Mouse (Mus musculus): ENCODE data around the gene Slit3.

Gene Slit3

DNA sequence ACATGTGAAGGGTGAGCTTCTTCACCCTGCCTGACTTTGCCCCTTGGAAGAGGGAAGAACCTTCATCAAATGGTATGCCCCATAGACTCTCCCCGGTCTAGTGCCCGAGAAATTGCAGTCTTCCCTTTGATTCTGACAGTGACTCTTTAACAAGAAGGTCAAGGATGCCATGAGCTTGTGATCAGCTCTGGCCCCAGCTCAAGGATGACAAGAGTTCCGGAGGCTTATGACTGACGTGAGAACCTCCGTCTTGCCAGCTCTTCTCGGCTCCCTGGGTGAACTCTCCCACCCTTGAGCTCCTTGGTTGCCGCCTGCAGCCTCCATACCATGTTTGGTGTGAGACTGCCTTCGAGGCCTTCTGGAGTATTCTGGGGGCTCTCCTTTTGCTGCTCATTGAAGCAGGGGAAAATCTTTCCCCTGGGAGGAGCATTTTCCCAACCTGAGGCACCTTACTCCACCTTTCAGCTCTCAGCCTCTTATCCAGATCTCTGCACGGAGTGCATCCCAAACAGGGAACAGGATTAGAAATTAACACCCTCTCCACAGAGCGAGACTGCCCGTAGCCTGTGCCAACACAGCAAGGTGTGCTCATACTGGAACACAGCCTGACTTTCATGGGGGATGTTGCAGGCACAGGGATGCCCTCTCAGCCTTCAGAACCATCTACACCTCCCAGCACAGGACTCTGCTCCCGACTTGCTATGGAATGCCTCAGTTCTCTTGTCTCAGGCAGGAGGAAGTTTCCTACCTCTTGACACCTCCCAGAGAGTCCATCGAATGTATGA, 224.9 kb downstream of the Slit3 start:
- no peak for DNase-seq (ENCODE audit: low read depth, low spot score)

DNA sequence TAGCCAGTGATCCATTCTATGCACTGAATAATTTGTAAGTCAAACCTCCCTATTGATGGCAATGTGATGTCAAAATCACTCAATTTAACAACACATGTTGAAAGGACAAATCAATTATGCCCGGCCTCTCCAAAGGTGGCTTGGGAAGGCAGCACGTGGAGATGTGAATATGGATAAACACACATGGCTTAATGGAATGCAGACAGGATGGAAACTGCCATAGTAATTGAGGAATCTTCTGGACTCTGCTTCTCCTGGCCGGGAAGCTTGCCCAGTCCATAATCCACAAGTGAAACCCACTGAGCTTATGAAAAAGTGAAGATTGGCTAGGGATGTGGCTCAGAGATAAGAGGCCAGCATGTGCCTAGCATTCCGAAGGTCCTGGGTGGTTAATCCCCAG, 227.1 kb downstream of the Slit3 start:
- DNase-seq (ENCODE audit: low read depth, low spot score) = no peak

DNA sequence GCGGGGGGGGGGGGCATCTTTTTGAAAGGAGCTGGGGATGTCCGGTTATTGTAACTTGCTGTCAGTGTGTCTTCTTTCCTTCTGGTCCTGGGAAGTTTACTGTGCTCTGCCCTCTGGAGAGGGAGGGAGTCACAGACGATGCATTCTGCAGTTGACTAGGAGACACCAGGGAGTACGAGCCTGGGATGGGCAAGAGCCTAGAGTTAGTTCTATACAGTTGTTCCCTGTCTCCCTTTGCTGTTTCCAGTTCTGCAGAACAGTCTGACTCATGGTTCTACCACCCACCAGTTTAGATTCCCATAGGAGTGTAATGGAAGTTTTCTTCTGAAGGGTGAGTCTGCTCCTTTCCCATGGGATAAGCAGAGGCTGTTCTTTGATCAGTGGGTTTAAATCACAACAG, 229.9 kb downstream of the Slit3 start:
- peak; percentile 77 for DNase-seq (ENCODE audit: low read depth, low spot score)

DNA sequence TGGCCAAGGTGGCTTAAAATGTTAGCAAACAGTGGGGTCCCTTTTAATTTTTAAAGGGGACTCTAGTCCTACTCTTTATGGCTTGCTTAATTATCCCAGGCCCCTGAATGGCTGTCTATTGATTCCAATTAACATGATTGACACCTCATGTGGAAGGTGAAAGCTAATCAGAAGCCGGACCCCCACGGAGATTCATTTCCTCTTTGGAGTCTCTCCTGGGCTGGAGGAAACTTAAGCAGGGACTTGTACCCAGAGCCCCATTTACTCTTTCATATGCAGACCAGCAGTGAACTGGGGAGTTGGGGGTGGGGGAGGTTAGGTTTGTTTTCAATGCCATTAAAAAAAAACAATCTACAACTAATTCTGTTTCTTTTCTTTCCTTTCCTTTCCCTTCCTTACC, 230.4 kb downstream of the Slit3 start:
- DNase-seq (ENCODE audit: low read depth, low spot score) = no peak

DNA sequence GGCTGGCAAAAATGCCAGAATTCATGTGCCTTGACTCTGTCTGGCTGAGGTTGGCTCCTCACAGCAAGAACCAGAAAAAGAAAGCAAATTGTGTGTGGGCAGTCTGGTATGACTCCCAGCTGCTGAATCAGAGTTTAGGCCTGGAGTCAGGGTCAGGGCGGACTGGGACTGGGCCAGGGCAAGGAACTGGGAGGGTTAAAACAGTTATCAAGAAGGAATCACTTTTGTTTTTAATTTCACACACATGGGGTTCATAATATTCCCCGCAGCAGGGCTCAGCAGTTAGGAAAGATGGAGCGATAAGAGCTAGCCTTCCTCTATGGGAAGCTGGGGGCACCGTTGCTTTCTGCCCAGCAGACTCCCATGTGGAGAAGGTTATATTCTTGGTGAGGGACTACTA, 234.8 kb downstream of the Slit3 start:
- DNase-seq (ENCODE audit: low read depth, low spot score) = no peak

DNA sequence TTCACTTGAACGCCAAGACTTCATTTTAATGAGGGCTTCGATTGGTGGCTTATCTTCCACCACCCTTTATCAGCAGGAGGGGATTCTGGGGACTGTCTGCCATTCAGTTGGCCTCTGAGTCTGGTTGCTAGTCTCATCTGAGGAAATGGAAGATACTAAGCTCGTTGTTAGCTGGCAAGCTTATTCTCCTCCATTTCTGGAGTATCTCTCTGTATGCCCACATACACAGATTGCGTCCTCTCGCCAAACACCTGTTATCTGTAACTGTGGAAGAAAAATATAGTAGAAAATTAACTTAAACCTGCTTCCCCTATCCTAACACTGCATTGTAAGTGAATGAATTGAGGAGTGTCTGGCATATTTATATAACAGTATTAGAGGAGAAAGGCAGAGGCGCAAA, 240.0 kb downstream of the Slit3 start:
- DNase-seq (ENCODE audit: low read depth, low spot score) = peak; percentile 53

DNA sequence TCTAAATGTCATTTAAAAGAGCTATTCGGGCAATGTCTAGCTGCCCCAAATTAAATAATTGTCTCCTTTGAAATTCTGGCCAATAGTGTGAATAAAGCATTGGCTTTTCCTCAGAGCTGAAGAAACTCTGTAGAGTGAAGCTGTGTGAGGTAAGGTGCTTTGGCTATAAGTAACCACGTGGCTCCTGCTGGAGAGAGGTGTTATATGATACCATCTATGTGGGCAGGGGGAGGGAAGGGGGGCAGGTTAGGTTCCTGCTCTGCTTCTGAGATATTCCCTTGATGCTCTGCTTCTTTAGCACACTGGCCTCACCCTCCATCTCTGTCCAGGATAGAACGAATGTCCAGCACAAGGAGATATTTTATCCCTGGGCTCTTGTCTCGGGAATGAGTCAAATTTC, 242.0 kb downstream of the Slit3 start:
- no peak for DNase-seq (ENCODE audit: low read depth, low spot score)

DNA sequence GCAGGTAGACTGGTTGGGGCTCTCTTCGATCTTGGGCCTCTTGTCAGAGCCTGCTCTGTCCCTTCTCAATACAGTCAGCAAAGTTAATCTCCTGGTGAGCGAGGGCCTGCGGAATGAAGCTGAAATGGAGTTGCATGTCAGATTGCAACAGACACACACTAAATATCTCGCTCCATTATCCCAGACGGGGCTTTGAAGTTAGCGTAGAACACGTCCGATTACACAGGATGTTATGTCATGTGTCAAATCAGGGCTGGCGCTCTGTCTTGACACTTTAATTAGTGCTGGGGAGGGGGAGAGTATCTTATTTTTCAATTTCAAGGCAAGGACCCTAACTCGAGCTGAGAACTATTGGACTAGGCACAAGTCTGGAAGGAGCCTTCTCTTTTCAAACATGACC, 243.4 kb downstream of the Slit3 start:
- no peak for DNase-seq (ENCODE audit: low read depth, low spot score)

DNA sequence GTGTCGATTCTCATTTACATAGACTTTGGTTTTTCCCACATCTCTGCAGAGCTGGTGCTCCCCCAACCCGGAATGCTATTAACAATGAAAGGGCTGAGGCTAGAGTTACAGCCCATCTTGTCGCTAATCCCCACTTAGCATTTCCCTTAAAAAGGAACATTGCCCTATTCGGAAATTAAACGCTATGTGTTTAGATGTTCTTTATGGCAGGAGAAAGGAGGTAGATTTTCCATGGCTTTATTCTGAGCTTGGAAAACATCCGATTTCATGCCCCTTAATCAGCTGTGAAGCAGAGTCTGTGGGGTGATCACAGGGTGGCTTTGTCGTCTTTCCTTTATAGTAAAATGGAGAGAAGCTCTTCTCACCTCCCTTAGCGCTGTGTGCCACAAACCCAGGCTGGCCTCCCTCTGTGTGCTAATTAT, 244.5 kb downstream of the Slit3 start:
- DNase-seq (ENCODE audit: low read depth, low spot score) = no peak

DNA sequence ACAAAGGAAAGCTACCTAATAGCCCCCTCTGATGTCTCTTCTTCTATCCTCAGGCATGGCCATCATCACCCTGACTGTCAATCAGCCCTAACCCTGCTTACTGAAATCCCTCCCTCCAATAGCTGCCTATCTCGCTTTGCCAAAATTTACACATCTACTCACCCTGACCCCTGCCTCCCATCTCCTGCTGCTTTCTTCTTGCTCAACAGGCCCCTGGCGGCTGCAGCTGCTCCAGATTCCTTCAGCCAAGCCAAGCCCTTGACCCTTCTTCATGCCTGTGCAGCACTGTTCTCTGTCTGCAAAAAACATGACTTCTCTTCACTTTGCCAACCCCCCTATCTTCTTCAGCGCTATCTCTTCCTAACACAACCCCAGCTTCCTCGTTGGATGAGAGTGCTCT, 245.6 kb downstream of the Slit3 start:
- no peak for DNase-seq (ENCODE audit: low read depth, low spot score)

DNA sequence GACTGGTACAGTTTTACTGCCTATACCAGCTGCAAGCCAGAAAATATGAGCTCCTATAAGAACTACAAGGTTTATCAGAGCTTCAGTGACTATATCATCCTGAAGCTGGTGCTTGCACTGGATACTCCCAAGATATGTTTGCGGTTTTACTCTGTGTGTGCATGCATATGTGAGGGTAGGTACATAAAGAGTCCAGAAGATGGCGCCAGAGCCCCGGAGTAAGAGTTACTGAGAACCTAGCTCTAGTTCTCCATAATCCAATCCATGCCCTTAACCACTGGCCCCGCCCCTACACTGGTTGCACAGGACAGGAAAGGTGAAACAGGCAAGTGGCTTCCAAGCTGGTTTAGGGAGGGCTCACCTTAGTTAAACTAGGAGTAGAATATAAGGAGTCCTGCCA, 246.2 kb downstream of the Slit3 start:
- no peak for DNase-seq (ENCODE audit: low read depth, low spot score)

DNA sequence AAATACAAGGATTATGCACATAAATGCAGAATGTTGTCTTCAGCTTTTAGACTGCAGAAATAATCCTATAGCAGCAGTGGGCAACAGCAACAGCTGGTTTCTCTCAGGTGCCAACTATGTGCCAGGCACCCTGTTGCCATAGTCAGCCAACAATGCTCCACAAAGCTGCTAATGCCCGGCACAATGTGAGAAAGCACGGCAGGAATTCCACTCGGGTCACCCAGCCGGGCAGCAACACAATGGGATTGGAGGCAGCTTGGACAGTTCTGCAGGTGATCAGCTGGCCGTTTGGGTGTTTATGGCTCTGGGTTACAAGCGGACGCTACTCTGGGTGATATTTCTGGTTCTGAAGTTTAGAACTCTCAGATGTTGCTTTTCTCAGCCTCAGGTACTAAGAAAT, 248.9 kb downstream of the Slit3 start:
- no peak for DNase-seq (ENCODE audit: low read depth, low spot score)

DNA sequence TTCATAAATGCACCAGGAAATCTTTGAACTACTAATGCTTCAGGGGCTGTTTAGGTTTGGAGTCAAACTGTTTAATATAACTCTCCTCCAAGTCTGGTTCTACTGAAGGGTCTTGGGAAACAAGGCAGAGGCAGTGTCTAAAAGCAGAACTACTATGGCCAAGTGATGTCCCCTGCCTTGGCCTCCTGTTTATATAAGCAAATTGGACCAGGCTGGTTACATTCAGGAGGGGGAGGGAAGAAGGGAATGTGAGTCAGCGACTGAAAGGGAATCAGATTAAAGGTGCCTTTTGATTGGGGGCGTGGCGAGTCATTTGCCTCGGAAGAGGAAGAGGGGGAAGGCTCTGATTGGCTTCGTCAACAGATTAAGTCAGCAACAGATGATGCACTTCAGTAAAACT, 249.7 kb downstream of the Slit3 start:
- no peak for DNase-seq (ENCODE audit: low read depth, low spot score)

DNA sequence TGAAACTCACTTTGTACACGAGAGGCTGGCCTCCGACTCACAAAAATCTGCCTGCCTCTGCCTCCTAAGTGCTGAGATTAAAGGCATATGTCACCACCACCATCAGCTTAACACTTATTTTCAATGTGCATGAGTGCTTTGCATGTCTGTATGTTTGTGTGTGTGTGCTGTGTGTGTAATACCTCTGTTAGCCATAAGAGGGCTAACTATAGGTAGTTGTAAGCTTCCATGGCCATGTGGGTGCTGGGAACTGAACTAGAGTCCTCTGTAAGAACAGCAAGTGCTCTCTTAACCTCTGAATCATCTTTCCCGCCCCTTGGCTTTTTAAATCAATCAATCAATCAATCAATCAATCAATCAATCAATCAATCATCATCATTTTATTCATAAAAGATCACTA, 251.4 kb downstream of the Slit3 start:
- DNase-seq (ENCODE audit: low read depth, low spot score) = no peak

DNA sequence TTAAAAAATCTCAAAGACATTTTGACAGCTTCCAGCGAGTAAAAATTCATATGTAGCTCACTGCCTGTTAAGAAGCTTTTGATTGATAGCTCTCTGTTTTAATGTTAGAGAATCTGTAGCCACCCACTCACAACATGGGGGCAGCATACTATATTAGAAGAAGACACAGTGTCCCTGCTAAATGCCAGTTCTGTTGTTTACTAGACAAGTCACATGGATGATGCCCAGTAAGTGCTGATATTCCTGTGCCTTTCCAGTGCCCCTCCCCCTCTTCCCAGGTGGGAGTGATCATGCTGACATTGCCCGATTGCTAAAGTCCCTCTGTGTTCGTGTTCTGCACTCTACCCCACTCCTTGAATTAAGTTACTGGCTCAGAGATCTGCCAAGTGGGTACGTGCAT, 254.0 kb downstream of the Slit3 start:
- DNase-seq (ENCODE audit: low read depth, low spot score) = peak; percentile 46

DNA sequence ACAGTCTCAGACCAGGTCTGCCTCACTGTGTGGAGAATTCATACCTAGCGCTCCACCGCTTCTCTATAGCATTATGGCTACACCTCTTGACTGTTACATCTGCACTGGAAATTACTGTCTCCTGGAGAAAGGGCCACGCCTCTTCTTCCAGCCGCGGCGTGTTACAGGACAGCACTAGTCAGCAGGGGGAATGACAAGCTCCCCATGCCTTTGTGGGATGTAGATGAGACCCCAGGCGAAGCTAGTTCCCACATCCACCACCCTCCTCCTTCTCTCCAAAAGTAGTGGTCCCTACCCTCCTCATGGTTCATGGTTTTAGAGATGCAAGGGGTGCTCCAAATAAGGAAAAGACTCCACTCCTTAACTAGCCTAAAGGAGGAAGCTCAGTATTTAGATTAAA, 257.8 kb downstream of the Slit3 start:
- no peak for DNase-seq (ENCODE audit: low read depth, low spot score)

DNA sequence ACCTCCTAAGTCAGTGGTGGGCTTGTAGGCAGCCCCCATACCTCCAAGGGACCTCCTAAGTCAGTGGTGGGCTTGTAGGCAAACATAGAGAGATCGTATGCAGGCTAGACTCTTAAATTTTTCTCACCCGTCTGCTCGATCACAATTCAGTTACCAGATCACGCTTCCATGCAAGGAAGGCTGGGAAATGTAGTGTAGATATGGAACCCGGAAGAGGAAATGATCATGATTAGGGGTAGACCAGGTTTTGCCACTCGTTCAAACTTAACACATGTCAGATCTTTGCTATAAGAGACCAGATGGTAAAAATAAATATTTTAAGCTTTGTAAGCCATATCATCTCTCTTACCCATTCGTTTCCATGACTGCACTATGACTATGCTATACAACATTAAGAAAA, 258.4 kb downstream of the Slit3 start:
- DNase-seq (ENCODE audit: low read depth, low spot score) = peak; percentile 53

DNA sequence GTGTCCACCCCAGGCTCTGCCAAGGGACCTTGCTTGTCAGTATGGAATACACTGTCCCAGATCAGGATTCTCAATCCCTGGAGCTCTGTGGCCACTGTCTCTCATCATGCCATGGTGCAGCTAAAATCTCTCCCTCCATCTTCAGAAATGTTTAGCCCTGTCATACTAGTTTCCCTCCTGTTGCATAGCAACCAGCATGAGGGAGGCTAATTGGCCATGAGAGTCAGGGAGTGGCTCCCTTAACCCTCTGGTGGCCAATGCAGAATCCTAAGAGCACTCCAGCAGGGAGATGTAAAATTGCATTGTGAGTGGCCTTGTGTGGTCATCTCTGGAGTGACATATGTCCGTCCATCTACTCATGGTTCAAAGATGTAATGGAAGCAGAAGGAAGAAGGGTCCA, 259.7 kb downstream of the Slit3 start:
- DNase-seq (ENCODE audit: low read depth, low spot score) = no peak

DNA sequence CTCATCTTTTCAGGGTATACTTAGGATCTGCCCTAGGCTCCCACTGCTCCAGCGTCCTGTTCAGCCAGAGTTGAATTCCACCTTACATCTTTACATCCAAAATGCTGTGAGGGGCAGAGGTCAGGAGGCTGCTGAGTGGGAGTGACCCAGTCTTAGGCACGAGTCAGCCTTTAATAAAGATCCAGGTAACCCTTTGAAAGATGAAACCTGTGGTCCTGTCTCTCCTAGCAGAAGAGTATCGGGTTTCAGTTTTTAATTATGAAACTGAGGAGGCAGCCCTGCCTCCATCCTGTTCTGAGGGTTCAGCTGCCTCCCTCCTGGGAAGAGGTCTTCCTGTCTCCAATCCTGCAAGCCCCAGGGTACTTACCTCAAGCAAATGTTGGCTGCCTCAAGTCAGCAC, 264.4 kb downstream of the Slit3 start:
- no peak for DNase-seq (ENCODE audit: low read depth, low spot score)

DNA sequence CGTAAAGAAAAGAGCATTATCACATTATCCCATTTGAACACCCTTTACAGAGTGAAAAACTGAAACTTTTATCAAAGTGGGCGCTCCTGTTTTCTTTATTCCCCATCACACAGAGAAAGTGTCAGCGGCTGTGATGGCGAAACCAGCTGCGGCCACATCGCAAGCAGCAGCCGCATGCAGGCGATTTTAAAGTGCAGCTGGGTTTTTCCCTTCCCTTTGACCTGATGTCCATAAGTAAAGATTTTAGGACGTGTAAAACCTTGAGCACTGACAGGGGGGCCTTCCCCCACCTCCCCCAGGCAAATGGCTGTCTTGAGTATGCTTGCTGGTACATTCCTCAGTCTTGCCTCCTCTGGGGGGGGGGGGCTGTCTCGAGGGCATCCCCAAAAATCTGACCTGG, 266.8 kb downstream of the Slit3 start:
- no peak for DNase-seq (ENCODE audit: low read depth, low spot score)

DNA sequence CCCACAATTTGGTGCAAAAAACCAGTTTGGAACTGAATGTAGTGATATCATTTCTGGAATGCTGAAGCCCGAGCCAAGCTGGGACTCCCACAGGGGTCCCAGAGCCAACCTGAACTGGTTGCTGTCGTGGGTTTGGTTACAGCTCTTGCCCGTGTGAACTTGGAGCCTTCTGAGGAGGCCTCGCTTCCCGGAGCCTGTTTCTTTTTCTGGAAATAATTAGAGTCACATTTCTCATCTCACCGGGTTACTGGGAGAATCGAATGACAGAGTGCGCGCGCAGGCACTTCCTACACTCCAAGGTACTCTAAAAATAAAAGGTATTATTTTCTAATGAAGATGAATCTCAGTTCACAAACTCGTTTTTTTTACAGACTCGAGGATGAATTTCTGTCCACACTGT, 267.4 kb downstream of the Slit3 start:
- peak; percentile 63 for DNase-seq (ENCODE audit: low read depth, low spot score)

DNA sequence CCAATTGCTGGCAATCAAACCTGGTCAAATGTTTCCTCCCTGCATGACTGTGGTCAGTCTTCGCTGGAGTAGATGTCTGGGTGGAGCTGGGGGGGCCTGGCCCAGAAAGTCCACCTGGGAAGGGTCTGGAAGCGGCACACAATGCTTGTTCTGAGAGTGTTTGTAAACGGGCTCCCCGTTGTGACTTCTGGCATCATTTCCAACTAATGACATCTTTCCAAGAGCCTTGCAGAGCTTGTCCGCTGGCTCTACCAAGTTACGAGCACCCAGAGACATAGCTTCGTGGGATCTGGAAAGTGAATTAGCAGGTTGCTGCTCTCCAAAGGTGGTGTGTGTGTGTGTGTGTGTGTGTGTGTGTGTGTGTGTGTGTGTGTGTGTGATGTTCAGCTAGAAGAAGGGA, 268.3 kb downstream of the Slit3 start:
- DNase-seq (ENCODE audit: low read depth, low spot score) = no peak

DNA sequence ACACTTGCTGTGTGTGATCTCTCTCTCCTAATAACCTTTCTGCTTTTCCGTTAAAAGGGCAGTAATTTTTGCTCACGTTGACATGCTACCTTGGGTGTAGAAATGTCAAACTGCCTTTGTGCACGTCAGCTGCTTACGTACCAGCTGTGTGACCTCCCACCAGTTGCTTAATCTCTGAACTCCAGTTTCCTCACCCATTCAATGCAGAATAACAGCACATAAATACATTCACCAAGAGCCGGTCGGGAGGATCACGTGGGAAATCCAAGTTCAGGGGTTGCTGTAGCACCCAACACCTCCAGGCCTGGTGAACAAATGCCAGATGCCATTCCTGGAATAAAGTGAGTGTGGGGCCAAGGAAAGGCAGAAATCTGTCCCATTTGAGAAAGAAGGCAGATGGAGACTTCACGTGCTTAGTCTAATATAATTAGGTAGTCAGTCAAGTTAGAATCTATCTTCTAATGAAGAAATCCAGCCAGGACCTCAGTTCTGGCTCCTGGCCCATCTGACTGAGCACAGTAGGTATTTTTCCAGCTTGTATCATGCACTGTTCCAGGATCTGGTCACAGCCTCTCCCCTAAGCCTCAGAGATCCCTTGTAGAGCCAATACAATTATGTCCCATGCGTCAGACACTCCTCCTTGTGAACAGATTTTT, 268.9 kb downstream of the Slit3 start:
- no peak for DNase-seq (ENCODE audit: low read depth, low spot score)

DNA sequence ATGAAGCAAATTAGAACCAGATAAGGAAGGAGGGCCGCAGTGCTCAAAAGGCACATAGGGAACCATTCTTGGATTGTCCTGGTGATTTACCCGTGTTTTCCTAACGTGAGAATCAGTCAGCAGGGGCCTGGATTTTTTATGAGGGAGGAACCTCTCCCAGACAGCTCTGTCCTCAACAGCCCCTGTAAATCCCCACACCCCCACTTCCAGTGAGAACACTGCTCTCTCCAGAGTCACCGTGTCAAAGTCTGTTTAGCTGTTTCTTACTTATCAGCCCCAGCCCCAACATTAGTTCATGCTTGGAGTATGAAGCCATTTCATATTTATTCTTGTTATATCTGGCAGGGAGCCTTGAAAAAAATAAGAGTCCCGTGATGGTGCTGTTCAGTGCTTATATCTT, 272.8 kb downstream of the Slit3 start:
- no peak for DNase-seq (ENCODE audit: low read depth, low spot score)
